Mouse (Mus musculus) lung, postnatal 0 days (tissue): ENCODE data around the gene Fgfbp1.

Experiments
- CTCF ChIP-seq: IDR thresholded peaks from 2 replicates; pipeline ENCODE4 v1.5.1; 2016; ENCODE audit warnings: antibody characterized with exemption, mild to moderate bottlenecking
- EP300 ChIP-seq: IDR thresholded peaks from 2 replicates; pipeline ENCODE4 v1.6.1; 2016; ENCODE audit warnings: antibody characterized with exemption, mild to moderate bottlenecking, control low read depth

DNA sequence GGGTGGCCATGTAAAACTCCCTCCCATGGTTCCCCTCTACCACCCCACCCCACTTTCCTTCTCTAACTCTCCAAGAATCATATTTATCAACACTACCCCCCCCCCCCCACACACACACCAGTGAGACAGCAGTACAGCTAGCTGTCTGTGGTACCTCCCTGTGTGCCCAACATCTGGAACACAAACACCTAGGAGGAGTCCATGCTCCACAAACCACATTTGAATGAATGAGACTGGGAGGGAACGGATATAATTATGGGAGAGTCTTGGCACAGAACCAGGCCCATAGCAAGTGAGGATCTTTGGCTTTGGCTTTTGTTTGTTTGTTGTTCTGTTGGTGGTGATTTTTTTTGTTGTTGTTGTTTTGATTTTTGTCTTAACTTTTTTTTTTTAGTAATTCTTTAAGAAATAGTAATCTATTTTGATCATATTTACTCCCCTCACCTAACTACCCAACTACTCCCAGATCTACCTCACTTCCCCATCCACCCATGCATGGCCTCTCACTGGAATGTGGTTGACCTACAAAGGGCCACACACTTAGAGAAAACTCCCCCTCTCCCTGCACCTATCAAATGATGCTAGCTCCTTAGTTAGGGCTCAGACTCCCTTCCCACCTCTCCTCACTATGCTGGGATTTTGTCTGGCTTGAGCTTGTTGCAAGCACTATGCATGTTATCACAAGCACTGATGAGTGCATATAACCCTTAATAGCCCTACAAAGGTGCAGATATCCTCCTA is 4.6 kb downstream of the Fgfbp1 start:
- TF ChIP-seq CTCF: no peak
- TF ChIP-seq EP300: no peak
